Mouse (Mus musculus) regulatory T cell (primary cell): ENCODE data around the gene Hrc.

Experiments
- in situ Hi-C: fragments of 300-600 bp; cut with MboI, MseI; formaldehyde crosslinking; loops from one replicate; pipeline ENCODE4 v1.15.1; 2025; ENCODE audit warnings: high pct_unique_total_duplicates

The Hrc gene

DNA sequence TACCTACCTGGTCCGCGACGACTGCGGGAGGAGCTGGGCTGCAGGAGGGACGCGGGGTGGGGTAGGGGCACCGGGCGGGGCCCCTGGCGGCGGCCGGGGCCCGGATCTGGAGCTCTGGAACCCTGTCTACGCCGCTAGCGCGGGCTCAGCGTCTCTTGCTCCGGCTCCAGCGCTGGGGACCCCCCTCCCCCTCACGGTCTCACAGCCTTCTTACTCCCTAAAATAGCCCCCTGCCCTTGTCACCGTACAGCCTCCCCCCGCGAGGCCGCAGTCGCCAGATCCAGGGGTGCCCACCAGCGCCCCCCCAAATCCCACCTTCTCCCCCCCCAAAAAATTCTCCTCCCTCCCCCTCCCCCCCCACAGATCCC, 31.5 kb downstream of the Hrc start, which contains the start of gene Ppfia3:
Gene Ppfia3 (minus strand): TSS at position 368 of the 368 bp plus-strand sequence.
- in situ Hi-C loops = no loop called here

DNA sequence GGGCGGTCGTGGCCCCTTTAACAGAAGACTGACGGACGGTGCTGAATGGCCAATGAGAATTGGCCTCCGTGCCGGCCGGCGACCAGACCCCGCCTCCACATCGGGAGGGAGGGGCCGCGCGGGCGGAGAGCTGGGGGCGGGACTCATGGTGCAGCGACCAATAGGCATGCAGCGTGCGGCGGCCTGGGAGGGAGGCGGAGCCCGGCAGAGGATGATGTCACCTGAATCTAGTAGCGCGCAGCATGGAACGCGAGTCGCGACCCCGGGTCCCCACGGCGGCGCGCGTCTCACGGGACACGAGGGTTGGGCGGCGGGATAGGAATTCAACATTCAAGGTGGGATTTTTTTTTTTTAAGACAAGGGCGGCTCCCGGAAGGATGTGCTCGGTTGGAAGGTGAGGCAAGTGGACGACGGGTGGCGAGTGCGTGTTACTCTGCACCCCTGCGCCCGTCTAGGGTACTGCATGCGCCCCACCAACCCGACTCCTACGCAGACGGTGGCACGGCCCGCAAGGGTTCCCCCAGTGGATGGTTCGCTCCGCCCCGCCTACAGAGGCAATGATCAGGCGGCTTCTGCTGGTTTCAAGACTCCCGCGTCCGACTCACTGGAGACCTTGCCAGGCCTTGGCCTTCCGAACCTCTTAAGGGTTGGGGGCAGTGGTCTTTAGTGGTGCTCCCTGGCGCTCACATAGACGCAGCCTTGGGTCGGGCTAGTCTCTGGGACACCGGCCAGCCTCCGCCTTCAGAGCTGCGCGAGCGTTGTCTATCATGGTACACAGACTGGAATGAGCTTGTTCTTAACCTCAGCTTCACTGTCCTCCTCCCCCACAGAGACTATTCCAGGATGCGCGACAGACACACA, 32.2 kb downstream of the Hrc start:
- in situ Hi-C loops = no loop called here

DNA sequence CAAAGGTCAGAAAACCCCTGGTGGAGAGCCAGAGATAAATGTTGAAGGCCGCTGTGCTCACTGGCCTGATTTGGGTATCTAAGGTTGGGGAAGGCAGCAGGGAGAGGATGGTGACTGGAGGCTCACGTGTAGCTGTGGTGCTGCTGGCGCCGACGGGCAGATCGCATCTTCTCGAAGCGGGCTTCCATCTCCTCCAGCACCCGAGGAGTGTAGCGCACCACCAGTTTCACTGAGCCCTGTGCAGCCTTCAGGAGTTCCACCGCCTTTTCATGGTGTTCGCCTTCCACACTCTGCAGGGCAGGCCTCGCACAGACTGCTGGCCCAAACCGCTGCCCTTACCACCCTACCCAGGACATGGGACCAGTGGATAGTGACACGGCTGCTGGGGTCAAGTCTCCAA, 33.1 kb downstream of the Hrc start:
- in situ Hi-C loops = no loop called here

DNA sequence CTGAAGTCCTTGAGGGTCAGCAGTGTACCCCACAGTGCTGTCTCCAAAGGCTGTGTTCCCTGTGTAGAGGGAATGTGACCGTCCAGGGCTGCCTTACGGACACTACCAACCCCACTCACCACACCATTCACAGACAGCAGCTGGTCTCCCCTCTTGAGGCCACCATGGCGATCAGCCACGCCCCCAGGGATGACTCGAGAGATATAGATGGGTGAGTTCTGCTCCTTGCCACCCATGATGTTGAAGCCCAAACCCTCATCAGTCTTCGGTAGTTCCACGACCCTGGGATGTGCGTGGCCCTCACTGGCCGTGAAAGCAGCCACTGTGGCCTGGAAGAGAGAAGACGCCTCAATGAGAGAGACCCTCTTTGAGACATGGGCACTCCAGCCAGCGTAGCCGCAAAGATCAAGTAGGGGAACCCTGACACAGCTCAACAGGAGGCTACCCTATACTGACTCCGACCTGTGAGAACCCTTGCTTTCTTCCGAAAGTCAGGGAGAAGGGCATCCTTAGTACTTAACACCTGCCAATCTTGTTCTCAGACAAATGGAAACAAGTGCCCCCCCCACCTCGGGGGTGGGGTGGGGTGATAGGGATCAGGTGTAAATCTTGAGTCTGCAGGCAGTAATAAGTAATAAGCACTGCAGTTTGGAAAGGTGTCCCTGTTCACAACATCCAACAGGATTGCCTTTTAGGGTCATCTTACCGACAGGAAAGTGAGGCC, 34.1 kb downstream of the Hrc start:
- in situ Hi-C loops = no loop called here

DNA sequence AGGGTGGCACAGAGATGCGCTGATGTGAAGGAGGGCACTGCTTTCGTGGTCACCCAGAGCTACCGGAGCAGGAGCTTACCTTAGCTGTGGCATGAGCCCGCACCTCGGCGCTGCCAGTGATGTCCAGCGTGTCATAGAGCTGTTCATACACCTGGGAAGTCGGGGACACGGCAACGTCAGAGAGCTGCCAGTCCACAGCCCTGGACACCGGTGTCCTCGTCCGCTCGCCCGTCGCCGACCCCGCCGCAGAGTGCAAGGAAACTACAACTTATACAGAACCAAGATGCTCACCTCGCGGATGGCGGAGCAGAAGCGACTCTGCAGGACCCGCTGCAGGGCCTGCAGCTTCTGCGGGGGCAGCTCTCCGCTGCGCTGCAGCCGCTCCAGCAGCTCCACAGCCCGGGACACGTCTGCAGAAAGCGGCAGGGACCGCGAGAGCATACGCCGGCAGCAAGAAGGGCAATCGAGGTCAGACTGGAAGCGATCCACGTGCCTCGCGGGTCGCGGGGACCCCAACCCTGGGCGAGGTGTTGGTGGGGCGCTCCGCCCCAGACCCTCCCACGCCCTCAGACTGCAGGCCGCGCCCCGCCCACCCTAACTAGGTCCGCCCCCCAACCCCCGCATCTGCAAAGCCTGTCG, 34.9 kb downstream of the Hrc start:
- in situ Hi-C loops = no loop called here

DNA sequence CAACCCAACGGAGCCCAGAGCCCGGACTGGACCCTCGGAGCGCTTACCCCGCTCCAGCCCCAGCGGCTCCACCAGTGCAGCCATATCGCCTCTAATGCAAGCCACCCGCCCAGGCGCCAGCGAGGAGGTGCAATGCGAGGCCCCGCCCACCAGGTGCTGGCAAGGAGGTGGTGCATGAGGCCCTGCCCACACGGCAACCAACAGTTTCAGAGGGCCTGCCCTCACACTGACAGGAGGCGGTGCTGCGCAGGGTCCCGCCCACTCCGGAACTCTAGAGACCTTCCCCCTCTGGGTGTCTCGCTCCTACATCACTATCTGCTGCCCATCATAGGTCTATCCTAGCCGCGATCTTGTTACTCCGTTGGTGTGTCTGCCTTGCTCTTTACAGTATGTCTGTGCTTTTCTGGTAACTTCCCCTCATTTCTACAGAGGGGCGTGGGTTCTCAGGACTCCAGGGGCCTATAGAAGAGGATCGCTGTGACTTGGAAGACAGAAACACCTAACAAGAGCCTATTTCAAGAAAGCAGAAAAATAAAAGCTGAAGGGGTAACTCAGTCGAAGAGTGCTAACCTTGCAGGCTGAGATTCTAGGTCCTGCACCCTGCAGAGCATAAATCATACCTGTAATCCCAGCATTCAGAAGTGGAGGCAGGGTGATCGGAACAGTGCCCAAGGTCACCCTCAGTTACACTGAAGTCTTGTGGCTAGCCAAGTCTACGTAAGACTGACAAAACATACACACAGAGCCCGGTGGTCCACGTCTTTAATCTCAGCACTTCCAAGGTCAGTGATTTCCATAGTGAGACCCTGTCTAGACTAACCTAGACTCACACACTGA, 35.6 kb downstream of the Hrc start, which contains the start of gene Lin7b:
Gene Lin7b (minus strand): TSS at position 109 of the 837 bp plus-strand sequence.
- in situ Hi-C loops = no loop called here

DNA sequence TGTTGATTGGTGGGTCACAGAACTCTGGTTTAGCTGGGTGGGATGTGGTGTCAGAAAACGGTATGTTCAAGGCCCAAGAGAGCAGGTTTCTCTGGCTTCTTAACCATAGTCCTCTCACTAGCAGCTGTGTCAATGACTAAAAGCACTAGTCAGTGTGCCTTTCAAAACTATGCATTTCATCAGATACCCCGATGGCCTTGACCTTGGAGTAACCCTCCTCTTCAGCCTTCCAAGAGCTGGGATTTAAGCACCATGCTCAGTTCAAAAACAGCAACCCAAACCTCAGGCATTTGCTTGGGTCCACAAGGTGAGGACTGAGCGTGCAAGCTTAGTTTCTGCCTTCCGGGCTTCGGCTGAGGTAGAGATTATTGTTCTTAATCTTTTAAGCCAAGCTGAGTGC, 37.3 kb downstream of the Hrc start:
- in situ Hi-C loops = no loop called here

DNA sequence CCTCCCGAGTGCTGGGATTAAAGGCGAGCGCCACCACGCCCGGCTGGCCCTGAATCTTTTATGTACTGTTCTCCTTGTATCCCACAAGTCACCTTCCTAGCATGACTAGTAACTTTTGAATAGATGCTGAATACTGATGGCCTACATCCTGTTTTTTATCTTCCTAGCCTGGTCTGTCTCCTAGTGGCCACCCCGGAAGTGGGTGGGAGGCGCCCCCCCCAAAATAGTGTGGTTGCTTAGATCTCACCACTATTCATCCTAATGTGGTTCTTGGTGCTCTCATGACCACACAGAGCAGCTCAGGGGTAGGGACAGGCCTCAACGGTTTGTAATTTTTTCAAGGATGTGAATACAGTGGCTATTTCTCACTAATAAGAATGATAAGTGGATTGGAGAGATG, 39.5 kb downstream of the Hrc start:
- in situ Hi-C loops = no loop called here

DNA sequence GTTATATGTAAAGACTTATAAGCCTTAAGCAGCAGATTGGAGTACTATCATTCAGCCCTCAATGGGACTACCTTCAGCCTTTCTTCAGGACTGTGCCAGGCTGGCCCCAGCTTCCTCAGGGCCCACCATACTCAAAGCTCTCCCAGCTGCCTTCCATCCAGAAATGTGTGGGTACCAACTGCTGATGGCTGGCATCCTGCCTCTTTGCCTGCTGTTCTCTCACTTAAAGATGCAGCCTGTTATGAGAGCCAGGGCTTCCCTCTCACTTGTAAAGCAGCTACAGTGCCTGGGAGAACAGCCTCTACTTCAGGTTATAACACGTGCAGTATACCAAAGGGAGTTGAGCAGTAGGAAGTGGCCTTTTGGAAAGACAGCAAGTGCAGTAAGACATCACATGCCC, 41.0 kb downstream of the Hrc start:
- in situ Hi-C loops = no loop called here

DNA sequence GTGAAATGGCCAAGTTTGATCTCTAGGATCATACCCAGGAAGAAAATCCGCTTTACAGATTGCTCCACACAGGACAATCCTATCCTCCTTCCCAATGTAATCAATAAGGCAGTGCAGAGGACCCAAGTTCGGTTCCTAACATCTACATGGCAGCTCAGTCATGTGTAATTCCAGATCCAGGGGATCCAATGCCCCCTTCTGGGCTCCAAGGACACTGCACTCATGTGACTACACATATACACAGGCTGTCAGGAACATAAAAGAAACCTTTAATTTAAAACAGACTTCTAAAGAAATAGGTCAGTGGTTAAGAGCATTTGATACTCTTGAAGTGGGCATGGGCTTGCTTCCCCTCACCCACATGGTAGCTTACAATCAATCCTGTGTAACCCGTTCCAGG, 51.0 kb downstream of the Hrc start:
- in situ Hi-C loops = no loop called here
